Mouse (Mus musculus) adrenal gland, postnatal 10 days (tissue): Measurements from ENCODE around the gene Dnal4. TPM values are rescaled to one million over a fixed set of nuclear protein-coding genes. Genes with fewer than 3 reads are reported as not detected.
A peak's percentile ranks its signal among the peaks of the same experiment; 100 is the strongest.

Source experiments
- DNase-seq: peaks from one replicate; pipeline ENCODE4 v3.0.0; 2021; ENCODE audit warnings: mixed read lengths
- total RNA-seq, 2 experiments: library from RNA; stranded (reverse); gene quantifications; 2 replicates each; pipeline ENCODE4 v1.2.3; 2021

The Dnal4 gene
- total RNA-seq, 2 experiments from 2014 or later = 16.1 to 19.5 TPM

DNA sequence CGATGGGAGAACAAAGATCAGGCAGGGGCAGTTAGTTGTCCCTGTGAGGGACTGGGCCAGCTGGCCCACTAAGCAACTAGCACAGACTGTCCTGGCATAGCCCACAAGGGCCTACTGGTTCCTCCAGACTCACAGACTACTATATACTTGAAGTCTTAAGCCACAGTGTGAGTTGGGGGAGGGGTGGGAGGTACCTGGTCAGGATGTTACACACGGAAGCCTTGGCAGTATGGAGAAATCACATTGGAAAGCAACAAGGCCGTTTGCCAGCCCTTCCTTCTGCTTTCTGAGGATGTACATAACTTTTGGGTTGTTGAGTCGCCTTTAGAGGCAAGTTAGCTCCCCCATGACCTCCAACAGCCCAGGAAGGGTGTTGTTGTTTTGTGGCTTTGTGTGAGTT is 44.0 kb downstream of the Dnal4 start:
- DNase-seq = no peak

DNA sequence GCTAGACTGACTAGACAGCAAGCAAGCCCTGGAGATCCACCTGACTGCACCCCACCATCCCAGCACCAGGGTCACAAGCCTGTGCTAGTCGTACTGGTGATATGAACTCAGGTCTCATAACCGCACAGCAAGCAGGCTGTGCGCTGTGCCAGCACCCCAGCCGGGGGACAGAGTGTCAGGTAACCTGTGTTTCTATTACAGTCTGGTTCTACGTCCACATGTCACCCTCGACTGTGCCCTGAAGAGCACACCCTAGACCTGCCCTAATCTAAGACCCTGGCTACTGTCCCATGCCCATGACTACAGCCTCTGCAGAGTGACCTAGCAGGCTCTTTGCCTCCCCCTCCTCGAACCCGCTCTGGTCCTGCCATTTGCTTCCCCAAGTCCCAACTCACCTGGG is 44.5 kb downstream of the Dnal4 start:
- DNase-seq = no peak

DNA sequence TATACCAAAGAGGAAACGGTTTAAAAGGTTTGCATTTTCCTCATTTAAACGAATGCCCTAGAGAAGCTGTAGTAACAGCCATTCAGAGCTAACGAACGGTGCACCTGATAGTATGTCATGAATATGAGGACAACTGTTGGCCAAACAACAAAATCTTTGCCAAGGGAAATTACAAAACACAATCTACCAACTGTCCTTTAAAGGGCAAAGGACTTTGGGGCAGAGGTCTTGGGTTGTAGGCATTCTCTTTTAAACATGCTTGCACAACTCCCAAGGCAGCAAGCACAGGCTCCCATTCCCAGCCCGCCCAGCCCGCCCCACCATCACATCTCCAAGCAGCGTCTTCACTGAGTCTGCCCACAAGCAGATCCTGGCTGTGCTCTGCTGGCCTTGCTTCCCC is 46.1 kb downstream of the Dnal4 start:
- DNase-seq = no peak

DNA sequence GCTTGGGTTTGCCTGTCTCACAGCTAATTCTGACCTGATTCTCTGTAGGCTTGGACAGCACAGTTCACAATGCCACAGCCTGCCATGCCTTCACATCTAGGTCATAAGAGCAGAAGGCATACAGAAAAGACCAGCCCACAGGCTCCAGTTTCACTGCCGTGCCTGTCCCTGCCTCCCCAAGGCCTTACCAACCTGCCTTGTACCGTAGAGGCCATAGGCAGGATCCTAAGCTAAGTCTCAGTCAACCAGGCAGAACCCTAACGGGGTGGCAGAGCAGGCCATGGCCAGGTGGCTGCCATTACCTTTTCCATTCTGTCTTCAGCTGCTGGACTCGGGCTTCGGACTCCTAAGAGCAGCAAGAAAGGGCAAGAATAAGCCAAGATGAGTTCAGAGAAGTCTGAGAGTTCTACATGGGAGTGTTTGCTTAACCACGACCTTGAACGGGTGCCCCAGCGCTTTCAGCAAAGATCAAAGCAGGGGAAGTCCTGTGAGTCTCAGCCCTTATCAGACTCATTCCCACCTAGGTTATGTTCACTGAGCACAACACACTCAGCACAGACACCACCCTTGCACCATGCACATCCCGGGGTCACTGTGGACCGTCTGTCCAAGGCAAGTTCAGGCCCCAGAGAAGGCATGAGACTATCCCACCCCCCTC is 48.8 kb downstream of the Dnal4 start:
- DNase-seq = no peak

DNA sequence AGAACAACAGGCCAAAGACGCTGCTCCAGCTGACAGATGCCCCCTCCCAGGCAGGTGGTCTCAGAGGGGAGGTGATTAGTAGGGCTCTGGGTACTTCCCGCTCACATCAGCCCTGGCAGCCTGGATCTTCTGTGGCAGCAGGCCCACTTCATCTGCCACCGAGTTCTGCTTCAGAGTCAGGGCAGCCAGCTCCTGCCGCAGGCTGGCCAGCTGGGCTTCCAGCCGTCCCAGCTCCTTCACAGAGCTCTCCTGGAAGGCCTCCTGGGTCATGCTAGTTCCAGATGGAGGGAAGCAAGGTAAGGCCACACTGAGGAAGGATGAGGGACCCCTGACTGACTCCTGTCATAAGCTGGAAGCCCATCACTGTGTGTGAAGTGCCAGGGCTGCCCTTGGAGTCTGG is 49.3 kb downstream of the Dnal4 start:
- DNase-seq = no peak

DNA sequence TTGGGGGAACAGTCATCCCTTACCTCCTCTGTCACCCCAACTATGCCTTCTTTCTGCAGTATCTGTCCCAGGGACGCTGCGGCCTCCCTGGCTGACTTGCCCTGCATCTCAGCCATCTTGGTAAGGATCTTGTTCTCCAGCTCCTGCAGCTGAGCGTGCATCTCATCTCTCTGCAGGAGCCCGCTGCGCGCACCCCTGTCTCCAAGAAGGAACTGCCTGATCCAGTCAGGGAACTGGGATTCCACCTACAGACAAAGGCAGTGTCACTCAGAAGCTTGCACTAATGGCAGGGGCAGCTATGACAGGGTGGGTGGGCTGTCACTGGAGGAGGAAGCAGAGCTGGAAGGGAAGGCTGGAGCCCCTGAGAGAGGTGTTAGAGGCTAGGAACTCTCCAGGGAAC is 49.8 kb downstream of the Dnal4 start:
- no peak for DNase-seq

DNA sequence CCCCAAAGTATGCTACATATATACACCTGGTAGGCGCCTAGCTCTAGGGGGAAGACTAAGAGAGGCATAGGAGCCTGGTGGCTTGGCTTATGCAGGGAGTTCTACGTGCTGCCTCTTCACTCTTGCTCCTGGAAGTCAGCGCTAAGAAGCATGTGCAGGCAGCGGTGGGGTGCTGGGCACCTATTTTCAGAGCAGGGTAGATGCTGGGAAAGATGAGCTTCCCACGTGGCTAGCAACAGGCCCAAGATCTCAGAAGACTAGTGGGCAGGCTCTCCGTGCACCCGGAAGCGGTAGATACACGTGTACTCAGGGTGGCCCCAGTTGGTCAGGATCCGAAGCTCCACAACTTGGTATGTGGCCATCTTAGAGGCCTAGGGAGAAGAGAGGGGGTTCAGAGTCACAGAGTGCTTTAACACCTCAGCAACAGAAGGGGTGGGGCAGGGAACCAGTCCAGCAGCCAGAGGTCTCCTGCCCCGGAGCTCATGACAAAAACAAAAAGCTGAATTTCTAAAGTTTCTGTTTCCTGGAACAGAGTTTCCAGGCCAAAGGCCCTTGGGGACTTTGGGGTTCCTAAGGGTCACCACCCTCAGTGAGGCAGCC is 52.4 kb downstream of the Dnal4 start:
- DNase-seq = no peak

DNA sequence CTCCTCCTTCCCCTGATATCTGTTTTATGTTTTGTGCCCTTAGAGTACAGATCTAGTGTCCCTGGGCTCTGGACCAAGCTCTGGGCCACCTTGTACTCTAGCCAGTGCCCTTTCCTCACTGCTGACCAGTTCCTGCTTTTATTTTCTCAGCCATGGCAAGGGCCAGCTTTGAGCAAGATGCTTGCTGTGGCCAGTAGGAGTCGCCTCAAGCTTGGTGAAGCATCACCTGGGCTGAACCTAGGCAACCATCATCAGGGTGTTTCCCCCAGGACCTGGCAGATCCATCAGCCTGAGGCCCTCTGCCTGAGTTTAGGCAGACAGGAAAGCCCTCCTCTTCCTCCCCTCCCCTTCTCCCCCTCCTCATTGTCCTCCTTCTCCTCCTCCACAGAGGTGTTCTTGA is 54.2 kb downstream of the Dnal4 start:
- peak; percentile 62 for DNase-seq

DNA sequence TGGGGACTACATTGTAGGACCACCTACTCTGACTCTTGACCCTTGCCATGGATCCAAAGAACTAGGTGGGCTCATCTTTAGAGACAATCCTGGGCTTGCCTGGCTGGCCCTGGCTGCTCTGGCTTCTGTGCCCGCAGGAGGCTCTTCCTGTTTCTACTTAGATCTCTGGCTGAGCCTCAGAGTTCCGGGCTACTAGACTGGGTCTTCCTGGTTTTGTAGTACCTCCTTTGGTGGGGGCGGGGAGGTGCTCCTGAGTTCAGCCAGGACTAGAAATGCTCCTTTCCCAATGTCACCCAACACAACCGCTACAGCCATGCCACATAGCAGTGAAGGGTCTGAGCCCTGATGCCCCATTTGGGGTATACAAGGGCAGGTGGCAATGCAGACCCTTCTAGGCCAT is 56.9 kb downstream of the Dnal4 start:
- no peak for DNase-seq

DNA sequence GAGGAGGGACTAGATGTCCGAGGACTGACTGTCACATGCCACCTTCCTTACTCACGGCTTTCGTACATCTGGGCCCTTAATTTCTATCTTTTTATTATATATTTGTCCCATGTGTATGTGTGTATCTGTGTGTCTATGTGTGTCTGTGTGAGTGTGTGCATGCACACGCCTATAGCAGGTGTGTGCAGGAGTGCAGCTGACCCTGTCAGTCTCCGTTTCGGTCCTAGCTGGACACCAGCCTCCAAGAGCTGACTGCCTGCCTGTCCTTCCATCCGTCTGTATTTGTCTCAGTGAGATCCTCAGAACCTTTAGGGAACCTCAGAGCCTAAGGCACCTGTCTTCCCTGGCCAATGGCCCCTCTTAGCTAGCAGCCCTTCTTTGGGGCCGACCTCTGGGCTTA is 57.4 kb downstream of the Dnal4 start:
- no peak for DNase-seq

DNA sequence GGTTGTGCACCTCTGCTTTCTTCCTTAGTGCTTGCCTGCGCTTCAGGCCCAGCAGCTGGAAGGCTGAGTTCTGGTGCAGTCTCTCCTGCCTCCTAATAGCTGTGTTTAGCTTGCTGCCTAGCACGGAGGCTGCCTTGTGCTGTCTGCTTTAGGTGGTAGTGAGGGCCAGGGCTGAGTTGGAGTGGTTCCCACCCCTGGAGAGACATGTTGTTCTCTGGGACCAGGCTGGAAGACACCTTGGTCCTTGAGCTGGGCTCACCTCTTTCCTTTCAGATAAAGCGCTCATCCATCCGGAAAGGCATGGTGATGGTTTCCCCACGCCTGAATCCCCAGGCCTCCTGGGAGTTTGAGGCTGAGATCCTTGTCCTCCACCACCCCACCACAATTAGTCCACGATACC is 60.9 kb downstream of the Dnal4 start:
- no peak for DNase-seq

DNA sequence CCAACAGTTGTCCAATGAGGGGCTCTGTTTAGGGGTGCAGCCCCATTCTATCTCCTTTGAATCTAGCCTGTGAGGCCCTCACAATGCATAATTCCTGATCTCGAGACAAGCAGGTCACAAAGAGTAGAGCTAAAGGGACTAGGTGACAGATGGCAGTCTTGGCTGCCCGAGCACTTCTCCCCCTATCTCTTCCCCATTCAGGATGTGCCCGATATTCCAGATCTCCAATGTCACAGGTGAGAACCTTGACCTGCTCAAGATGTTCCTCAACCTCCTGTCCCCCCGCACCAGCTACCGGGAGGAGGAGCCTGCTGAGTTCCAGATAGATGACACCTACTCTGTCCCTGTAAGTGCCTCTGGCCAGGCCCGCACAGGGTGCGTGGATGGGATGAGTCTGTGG is 62.0 kb downstream of the Dnal4 start:
- DNase-seq = no peak

Other genes with a start within 250 kb of the Dnal4 start
- 100 to 1,000 TPM; 223 to 364 TPM for gene Ddx17, start 231.1 kb downstream of the Dnal4 start, total RNA-seq
- gene Dmc1, start 172.7 kb downstream of the Dnal4 start, total RNA-seq = 1 to 10 TPM; 1.4 to 1.8 TPM
- 1 to 10 TPM; 2.8 to 3.1 TPM for gene Fam227a, start 118.9 kb downstream of the Dnal4 start, total RNA-seq
- gene Cby1, start 118.7 kb downstream of the Dnal4 start, total RNA-seq = 10 to 100 TPM; 22.7 to 26.0 TPM
- gene Tomm22, start 107.0 kb downstream of the Dnal4 start, total RNA-seq = 100 to 1,000 TPM; 143 to 156 TPM
- 10 to 100 TPM; 45.1 to 50.7 TPM for gene Josd1, start 89.9 kb downstream of the Dnal4 start, total RNA-seq
- gene Gtpbp1, start 87.0 kb downstream of the Dnal4 start, total RNA-seq = 10 to 100 TPM; 26.7 to 30.0 TPM
- gene Sun2, start 35.3 kb downstream of the Dnal4 start, total RNA-seq = 10 to 100 TPM; 68.2 to 83.6 TPM
- gene Nptxr, start 26.9 kb upstream of the Dnal4 start, total RNA-seq = 1 to 10 TPM; 8.2 to 9.5 TPM
- gene Npcd, start 56.4 kb upstream of the Dnal4 start, total RNA-seq = 1 to 10 TPM; 1.2 to 1.7 TPM
- 10 to 100 TPM; 58.8 to 68.4 TPM for gene Cbx6, start 56.8 kb upstream of the Dnal4 start, total RNA-seq
- gene Apobec3, start 113.8 kb upstream of the Dnal4 start, total RNA-seq = 10 to 100 TPM; 16.0 to 30.6 TPM
- 10 to 100 TPM in 1 of 2 experiments, 1 to 10 TPM in 1; 8.1 to 11.1 TPM for gene Cbx7, start 193.3 kb upstream of the Dnal4 start, total RNA-seq
- gene Pdgfb, start 237.1 kb upstream of the Dnal4 start, total RNA-seq = 10 to 100 TPM; 37.8 to 46.7 TPM